Mouse (Mus musculus) adrenal gland, adult (tissue): ENCODE results near the gene Tbk1.

ENCODE experiments used
- DNase-seq, 2 experiments: peaks; one replicate each; pipeline ENCODE4 v3.0.0; 2022 to 2023; ENCODE audit warnings: low spot score in 1 of 2; ENCODE audit not compliant: inconsistent age in 2 of 2

Gene Tbk1

DNA sequence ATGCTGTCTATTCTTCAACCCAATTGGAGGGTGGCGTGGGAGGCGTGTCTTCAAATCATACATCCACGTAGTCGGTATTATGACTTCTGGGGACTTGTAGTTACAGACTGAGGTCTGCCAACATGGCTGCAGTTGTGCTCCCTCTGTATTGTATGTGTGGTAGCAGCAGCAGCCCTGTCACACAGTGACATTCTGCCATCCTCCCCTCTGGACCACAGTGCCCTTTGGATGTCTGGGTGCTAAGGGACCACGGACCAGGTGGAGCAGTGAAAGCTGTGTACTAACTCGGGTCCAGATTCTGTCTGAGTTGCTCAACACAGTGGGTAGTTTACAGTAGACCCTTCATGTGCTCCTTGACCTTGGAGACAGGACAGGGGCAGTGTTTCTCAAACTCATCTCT lies 43.0 kb downstream of the Tbk1 start:
- no peak for DNase-seq

- no peak for DNase-seq
These were observed 44.4 kb downstream of the Tbk1 start for GRCm38 (mm10) chr10:121542156-121542555.

- no peak for DNase-seq
These were observed 51.6 kb downstream of the Tbk1 start for GRCm38 (mm10) chr10:121534995-121535394.

DNA sequence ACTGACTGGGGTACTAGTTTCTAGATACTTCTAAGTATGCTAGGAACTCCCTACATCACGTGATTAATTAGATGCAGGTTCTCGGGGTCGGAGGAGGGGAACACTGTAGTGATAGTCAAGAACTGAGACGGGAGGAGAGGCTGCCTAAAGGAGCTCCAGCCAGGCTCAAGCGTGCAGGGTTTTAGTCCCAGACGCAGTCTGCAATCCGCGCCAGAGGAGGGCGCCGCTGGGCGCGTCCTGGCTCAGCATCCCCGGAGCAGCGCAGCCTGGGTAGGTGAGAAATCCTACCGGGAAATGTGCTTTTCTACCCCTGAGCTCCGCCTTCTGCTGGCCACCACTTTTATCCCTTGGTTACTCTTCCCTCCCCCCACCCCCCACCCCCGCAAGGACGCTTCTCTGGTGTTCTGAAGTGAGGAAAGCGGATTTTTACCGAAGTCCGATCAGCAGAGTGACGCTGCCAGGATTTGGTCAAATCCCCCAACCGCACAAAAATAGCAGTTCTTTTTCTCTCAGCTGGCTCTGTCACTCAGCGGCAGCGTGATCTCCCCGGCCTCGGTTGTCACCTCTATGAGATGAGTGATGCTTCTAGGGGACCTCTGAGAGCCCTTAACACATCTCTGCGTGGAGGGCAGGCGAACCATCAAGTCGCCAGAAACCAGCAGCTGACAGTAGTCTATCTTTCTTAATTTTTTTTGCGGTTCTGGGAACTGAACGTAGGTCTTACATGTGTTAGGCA lies 53.3 kb downstream of the Tbk1 start:
- peak; percentile 30 to 75 for DNase-seq

- no peak for DNase-seq
These were observed 55.0 kb downstream of the Tbk1 start for GRCm38 (mm10) chr10:121531541-121531940.

GRCm38 (mm10) chr10:121530365-121531003 lies 56.1 kb downstream of the Tbk1 start:
- DNase-seq, result no peak

DNA sequence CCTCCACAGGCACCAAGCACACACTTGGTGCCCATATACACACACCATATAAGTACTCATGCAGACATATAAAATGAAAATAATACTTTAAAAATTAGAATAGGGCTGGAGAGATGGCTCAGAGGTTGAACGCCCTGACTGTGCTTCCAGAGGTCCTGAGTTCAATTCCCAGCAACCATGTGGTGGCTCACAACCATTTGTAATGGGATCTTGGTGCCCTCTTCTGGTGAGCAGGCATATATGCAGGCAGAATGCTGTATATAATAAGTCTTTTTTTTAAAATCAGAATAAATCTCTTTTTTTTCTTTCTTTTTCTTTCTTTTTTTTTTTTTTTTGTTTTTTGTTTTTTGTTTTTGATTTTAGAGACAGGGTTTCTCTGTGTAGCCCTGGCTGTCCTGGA lies 57.3 kb downstream of the Tbk1 start:
- DNase-seq, result no peak

- no peak for DNase-seq
These were observed 58.1 kb downstream of the Tbk1 start for GRCm38 (mm10) chr10:121528470-121528869.

- DNase-seq, result no peak
These were observed 59.5 kb downstream of the Tbk1 start for GRCm38 (mm10) chr10:121527114-121527513.

- peak in 1 of 2 experiments; percentile 37 for DNase-seq
These were observed 65.5 kb downstream of the Tbk1 start for GRCm38 (mm10) chr10:121520923-121521585.

DNA sequence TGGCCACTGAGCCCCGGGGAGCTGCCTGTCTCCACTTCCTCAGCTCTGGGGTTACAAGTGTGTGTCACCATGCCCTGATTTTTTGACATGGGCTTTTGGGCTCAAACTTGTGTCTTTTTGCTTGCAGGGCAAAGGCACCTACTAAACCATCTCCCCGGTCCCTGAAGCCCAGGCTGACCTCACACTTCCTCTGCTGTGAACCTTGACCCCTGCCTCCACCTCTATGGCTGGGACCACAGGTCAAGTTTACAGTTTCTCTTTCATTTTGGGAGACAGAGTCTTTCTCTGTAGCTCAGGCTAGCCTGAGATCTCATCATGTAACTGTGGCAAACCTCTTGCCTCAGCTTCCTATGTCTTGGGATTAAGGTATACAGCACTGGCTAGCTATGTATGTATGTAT lies 66.9 kb downstream of the Tbk1 start:
- DNase-seq, result no peak

GRCm38 (mm10) chr10:121516008-121516600 lies 70.5 kb downstream of the Tbk1 start:
- peak; percentile 78 to 95 for DNase-seq

- peak; percentile 30 to 64 for DNase-seq
These were observed 76.6 kb downstream of the Tbk1 start for GRCm38 (mm10) chr10:121509751-121510643.

DNA sequence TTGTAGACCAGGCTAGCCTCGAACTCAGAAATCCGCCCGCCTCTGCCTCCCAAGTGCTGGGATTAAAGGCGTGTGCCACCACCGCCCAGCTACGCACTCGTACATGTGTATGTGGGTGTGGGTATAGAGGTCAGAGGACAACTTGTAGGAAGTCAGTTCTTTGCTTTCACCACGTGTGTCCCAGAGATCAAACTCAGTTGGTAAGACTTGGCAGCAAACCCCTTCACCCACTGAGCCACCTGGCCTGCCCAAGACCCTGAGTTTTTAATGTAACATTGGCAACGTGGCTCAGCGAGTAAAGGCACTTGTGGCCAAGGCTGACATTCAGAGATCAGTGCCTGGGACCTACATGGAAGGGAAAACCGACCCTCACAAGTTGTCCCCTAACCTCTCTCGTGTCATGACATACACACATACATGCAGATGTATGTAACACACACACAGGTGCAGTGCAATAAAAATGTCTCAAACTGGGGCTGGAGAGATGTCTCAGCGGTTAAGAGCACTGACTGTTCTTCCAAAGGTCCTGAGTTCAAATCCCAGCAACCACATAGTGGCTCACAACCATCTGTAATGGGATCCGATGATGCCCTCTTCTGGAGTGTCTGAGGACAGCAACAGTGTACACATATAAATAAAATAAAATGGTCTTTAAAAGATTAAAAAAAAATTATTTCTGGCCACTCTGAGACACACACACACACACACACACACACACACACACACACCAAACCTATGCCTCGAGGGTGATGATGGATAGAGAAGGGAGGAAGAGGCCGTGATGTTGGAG lies 78.6 kb downstream of the Tbk1 start:
- DNase-seq, result no peak

GRCm38 (mm10) chr10:121506731-121507583 lies 79.6 kb downstream of the Tbk1 start:
- peak; percentile 44 to 67 for DNase-seq

GRCm38 (mm10) chr10:121505929-121506328 lies 80.7 kb downstream of the Tbk1 start:
- DNase-seq, result no peak

DNA sequence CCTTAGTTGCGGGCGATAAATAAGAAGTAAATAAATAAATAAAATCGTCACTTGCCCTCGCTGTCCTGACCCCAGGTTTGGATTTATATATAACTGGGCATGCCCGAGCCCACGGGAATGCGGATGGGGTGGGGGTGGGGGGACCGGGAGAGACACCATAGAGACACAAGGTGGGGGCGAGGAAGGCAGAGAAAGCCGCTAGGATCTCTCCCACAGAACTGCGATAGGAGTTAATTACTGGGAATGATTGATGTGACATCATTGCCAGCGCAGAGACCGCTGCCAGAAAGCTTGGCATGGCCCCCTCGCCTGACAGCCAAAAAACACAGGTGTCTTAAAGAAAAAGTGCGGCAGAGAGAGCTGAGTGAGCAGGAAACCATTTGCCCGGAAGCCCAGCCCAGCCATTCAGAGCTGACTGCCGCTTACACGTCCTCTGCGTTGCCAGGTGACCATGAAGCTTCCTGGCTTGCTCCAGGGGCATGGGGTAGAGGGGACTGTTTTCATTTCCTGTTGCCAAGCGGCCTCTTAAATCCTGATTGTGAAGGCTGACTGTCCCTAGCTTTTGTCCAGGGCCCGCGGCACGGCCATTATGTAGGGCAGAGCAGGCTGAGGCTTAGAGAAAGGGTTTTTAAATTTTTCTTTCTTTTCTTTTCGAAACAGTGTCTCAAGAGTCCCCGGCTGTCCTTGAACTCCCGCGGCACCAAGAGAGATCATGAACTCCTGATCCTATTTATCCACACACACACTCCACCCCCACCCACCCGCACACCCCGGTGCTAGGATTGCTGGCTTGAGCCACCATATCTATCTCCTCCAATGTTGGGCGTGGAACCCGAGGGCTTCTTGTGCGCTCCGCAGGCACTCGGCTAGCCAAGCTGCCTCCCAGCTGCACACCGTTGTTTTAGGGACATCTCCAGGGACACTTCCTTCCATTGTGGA lies 81.3 kb downstream of the Tbk1 start:
- peak; percentile 80 to 93 for DNase-seq

GRCm38 (mm10) chr10:121501160-121501559 lies 85.4 kb downstream of the Tbk1 start:
- no peak for DNase-seq
